Mouse (Mus musculus) E14TG2a.4 (cell line): ENCODE data around the gene Nuak2.

Source experiments
- CTCF ChIP-seq: conservative IDR thresholded peaks from 2 replicates; pipeline ENCODE4 v1.5.1; 2014; ENCODE audit warnings: low read length
- POU5F1 ChIP-seq: IDR thresholded peaks from 2 replicates; pipeline ENCODE4 v1.6.1; 2014; ENCODE audit warnings: low read length, borderline replicate concordance

- no peak for TF ChIP-seq POU5F1
- TF ChIP-seq CTCF, result no peak
These were observed 6.1 kb downstream of the Nuak2 start for GRCm38 (mm10) chr1:132321821-132322580.
